Mouse (Mus musculus): ENCODE measurements around the gene Tubgcp2.

Gene Tubgcp2

GRCm38 (mm10) chr7:140047811-140048311 lies 11.4 kb upstream of the Tubgcp2 start:
- no peak for DNase-seq (ENCODE audit: low spot score in 2 of 2)

DNA sequence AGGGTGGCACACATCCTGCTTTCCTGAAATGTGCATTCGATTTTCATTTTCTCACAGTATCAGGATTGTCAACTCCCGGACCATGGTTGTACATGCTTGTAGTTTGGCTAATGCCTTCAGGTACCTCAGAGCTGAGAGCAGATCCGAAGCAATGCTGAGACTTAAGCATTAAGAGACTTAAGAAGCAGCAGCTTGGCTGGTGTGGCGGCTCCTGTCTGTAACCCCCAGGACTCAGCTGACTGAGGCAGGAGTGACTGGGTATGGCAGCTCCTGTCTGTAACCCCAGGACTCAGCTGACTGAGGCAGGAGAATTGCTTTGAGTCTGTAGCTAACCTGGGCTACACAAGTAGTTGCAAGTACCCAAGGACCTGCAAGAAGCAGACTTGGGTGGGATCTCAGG lies 9.1 kb upstream of the Tubgcp2 start:
- DNase-seq (ENCODE audit: low spot score in 2 of 2): no peak

DNA sequence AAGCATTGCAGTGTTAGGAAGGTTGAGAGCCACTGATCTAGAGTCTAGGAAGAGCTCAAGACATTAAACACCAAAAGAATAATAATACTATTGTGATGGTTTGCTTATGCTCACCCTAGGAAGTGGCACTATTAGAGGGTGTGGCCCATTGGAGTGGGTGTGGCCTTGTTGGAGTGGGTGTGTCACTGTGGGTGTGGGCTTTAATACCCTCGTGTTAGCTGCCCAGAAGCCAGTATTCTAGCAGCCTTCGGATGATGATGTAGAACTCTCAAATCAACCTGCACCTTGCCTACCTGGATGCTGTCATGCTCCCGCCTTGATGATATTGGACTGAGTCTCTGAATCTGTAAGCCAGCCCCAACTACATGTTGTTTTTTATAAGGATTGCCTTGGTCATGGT lies 6.3 kb upstream of the Tubgcp2 start:
- DNase-seq (ENCODE audit: low spot score in 2 of 2): no peak

DNA sequence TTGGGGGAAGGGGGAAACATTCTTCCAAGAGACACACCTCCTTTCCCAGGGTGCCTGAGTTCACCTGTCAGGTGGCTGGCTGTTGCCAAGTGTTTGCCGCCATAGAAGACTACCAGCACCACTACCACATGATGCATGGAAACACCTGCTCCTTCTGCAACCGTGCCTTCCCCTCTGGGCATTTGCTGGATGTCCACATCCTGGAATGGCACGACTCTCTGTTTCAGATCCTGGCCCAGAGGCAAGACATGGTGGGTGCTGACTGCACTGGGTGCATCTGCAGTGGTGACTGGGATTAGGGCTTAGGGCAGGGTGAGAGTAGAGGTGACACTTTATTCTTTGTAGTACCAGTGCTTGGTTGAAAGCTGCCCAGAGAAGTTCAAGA lies 694 bp upstream of the Tubgcp2 start:
- DNase-seq (ENCODE audit: low spot score in 2 of 2): no peak

GRCm38 (mm10) chr7:140035456-140035855 lies 1.0 kb downstream of the Tubgcp2 start:
- no peak for DNase-seq (ENCODE audit: low spot score in 2 of 2)

- no peak for DNase-seq (ENCODE audit: low spot score in 2 of 2)
Measured at GRCm38 (mm10) chr7:140033386-140033785, 3.1 kb downstream of the Tubgcp2 start.

DNA sequence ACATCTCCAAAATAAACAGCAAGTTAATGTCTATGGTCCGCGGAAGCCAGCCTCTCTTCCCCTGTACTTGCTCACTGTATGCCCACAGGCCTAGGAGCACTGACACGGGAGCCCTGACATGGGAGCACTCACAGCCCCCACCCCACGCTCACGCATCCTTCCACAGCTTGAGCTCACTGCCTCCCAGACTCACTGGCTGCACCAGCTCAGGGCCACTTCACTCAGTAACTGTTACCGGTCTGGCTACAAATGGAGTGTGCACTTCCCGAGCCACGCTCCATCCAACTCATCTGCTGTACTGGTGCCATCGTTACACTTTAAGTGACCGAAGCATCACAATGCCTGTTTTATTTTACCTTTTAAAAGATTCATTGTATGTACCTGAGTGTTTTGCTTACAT lies 4.1 kb downstream of the Tubgcp2 start:
- DNase-seq (ENCODE audit: low spot score in 2 of 2): no peak

DNA sequence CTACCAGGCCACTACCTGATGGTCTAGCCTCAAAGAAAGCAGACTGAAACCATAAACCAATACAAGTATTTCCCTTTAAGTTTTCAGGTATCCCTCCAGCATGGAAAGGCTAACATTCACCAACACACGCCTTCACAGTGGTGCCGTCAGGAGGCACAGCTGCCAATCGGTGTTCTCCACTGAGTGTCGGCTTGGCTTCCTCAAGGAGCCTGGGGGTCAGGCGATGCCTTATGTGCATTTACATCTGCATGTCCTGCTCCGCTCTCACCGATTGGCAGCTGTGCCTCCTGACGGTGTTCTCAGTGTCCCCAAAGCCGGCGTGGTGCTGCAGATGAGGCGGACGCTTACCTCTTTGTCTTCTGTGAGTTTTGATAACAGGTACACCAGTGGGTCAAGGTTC lies 4.7 kb downstream of the Tubgcp2 start:
- no peak for DNase-seq (ENCODE audit: low spot score in 2 of 2)

GRCm38 (mm10) chr7:140011336-140011735 lies 25.1 kb downstream of the Tubgcp2 start:
- DNase-seq (ENCODE audit: low spot score in 2 of 2): no peak

DNA sequence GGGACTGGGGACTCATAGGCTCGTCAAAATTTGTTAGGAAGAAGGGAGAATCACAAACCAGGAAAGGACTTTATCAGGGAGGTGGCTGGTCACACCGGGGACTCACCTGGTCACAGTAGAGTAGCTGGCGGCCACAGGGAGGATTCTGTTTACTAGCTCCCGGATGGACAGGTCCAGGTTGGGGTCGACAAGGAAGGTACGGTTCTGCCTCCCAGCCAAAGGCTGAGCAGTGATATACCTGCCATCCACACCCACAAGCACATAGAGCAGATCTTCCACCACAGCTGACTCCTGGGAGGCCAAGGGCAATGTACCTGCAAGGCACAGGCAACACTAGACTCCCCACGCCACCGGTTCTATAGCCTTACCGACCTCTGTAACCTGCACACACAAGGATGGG lies 28.7 kb downstream of the Tubgcp2 start:
- no peak for DNase-seq (ENCODE audit: low spot score in 2 of 2)

DNA sequence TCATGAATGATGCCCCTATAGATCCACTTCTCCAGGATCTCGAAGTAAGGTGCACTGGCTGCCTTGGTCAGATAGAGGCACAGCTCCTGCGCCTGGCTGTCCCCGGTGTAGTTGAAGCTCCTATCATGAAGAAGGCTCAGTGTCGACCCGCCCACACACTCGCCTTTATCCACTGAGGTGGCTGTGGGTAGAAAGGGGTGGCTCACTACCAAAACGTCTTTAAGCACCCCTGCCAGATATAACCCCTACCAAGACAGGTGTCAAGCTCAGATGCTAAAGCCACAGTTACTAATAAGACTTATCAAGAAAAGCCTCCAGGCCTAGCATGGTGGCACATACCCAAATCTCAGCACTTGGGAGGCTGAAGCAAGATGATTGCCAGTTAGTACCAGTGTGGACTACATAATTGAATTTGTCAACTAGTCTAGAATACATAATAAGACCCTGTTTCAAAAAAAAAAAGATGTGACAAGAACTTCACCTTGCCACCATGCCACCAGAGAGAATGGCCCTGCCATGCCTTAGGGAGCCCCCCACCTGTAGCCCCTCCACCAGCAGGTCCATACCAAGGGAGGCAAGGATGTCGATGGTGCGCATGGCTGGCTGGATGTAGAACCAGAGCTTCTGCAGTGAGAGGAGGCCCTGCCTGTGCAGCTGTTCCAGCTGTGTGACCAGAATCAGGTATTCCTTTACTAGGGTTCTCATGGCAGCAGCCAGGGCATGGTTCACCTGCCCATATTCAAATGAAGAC lies 29.4 kb downstream of the Tubgcp2 start:
- no peak for DNase-seq (ENCODE audit: low spot score in 2 of 2)

DNA sequence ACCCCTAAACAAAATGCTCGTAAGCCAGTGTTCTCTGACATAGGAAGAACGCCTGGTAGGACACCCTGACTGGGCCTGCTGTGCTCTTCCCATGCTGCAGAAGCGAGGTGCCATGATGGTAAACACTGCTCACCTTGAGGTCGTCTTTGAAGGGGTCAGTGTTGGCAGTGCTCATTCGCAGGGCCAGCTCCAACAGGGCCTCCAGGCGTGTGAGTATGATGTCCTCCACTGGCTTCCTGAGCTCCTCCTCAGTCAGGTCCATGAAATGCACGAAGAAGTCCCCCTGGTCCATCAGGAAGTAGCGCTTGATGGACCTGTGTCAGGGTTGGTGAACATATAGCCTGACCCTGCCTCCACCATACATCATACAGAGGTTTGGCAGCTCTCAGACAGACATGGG lies 31.8 kb downstream of the Tubgcp2 start:
- no peak for DNase-seq (ENCODE audit: low spot score in 2 of 2)

DNA sequence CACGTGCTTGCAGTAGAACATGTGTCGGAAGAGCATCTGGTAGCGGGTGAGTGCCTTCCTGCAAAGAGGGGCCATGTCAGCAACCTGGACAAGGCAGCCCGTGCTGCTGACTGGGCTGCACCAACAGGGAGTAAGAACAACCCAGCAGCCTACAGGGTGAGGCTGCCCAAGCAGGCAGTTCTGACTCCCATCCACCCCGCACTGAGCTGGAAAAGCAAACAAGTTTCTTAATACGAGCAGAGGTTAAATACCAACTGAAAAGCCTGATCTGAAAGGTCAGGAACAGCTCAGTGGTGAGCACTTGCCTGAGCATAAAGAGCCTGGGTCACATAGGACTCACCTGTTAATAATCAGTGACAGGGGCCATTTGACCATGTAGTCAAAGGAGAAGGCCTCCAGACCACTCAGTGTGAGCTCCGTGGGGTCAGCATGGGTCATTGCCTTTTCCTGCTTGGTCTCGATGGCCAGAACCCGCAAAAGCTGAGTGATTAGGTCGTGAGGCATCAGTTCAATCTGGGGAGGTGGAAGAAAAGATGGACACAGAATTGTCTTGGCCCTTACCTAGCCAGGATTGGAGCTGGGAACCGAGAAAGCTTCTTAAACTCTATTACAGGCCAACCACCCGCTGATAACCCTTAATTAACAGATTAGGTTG lies 35.3 kb downstream of the Tubgcp2 start:
- peak in 1 of 2 experiments; percentile 50 for DNase-seq (ENCODE audit: low spot score in 2 of 2)

DNA sequence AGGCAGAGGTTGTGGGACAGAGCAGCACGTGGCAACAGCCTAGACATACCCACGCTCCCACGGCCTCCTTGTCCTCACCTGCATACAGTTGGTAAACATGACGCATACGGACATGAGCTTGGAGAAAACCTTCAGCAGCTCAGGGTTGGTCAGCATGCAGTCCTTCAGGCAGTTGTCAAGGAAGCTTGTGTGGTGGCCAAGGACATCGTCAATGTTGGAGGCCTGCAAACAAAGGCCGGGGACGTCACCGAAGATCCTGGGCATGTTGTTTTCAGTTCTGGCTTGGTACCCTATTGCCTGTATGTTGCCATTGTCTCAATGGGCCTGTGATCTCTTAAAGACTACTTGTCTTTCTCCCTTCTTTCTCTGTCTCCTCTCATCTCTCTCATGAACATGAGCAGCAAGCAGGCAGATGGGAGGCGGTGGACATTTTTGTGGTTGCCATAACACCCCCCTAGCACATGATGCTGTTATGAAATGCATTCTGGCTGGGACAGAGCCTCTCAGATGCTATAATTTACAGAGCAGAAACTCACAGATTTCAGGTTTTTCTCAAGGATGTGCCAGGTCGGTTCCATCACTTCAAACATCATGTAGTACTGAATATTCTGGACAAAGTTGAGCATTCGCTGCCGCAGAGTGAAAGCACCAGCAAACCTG lies 37.6 kb downstream of the Tubgcp2 start:
- no peak for DNase-seq (ENCODE audit: low spot score in 2 of 2)

- DNase-seq (ENCODE audit: low spot score in 2 of 2): peak; percentile 48 to 58
Measured at GRCm38 (mm10) chr7:139994676-139995075, 41.8 kb downstream of the Tubgcp2 start.

DNA sequence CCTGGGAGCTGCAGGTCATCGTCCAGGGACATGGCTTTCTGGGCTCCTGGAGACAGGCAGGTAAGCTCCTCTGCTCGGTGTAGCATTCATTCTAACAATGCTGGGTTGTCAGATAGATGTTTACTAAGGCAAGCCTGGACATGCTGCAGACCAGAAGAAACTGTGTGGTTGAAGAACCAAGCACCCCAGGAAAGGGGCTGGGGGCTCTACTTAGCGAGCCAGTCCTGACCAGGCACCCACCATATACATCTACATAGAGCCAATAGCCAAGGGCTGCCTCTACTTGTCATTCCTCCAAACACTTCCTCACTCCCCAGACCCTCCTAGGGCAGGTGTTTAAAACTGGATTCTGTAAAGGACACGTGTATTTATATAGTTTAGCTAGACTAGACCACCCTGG lies 42.3 kb downstream of the Tubgcp2 start:
- no peak for DNase-seq (ENCODE audit: low spot score in 2 of 2)

DNA sequence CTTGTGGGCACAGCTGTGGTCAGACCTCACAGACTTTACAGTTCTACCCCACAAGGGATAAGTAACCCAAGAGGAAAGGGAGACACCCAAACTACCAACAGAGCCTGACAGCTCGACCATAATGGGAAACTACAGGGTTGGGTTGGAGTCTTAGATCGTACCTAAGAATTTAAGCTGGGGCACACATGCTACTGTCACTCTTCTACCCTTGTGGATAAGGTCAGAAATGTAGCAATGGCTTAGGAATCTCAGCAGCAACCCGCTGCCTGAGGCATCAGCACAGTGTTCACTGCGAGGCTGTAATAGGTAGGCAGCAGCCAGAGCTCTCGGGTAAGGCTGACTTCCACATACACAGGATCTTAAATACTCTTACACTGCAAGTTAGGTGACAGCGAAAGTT lies 42.9 kb downstream of the Tubgcp2 start:
- DNase-seq (ENCODE audit: low spot score in 2 of 2): no peak

DNA sequence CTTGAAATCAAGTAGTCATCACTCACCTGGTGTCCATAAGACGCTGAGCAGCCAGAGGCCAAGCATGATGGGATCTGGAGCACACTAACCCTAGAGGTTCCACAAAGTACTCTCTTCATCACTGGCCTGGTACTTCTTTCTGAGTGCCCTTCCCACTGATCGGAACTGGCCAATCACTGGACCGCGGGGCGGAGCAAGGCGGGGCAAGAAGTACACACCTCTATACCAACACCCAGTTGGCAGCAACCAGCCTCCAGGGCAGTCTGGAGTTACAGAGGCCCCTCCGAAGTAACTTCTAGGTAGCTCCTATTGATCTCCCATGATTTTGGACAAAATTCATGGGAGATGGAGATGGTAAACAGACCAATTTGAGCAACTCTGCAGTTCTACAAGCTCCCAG lies 44.1 kb downstream of the Tubgcp2 start, which contains the start of gene Adam8:
TSS of gene Adam8 (minus strand) at position 157 of the 400 bp plus-strand sequence.
- no peak for DNase-seq (ENCODE audit: low spot score in 2 of 2)

DNA sequence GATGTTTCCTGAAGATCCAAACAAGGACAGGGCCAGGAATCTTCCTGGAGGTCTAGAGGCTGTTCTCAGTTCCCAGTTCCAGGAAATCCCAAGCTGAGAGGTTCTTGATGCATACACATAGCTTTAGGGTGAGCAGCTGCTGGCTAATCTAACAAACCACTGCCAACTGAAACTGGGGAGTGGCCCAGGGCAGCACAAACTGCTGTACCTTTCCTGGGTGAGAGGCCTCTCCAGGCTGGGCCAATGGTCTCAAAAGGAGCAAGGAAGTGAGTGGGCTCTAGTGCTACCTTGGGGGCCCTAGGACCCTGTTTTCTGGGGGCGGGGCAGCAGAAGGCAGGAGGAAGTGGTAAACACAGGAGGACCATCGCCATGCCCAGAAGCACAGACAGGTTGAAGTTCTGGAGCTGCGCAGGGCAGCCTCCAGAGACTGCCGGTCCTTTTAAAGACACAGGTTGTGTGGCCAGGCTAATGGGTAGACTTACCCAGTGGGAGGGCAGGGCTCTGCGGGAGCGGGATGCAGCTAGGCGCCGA lies 45.5 kb downstream of the Tubgcp2 start:
- DNase-seq (ENCODE audit: low spot score in 2 of 2): no peak

- DNase-seq (ENCODE audit: low spot score in 2 of 2): no peak
Measured at GRCm38 (mm10) chr7:139988272-139988671, 48.2 kb downstream of the Tubgcp2 start.

- DNase-seq (ENCODE audit: low spot score in 2 of 2): no peak
Measured at GRCm38 (mm10) chr7:139984505-139984904, 52.0 kb downstream of the Tubgcp2 start.

DNA sequence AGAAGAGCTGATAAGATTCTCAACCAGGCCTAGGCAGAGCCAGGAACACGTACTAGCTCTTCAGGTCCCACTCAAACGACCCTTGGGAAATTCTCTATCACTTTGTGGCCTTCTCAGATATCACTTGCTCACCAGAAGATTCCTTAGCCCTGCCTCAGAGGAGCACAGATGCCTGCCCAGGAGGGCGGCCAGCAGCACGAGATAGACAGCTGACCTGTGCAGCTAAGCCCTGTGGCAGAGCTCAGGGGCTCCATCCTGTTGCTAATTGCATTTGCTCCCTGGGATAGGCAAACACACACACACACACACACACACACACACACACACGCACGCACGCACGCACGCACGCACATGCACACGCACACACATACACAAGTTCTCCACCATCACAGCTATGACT lies 54.4 kb downstream of the Tubgcp2 start:
- no peak for DNase-seq (ENCODE audit: low spot score in 2 of 2)

Data from urinary bladder, postnatal 36 days (tissue).